Mouse (Mus musculus): Measurements from ENCODE around the gene Gm4131.

GRCm38 (mm10) chr14:62447214-62447548, 119.5 kb downstream of the Gm4131 start:
- no peak for TF ChIP-seq CTCF (IDR thresholded peaks at IDR 0.05; ENCODE audit: low read depth)
- no peak for TF ChIP-seq EP300 (optimal IDR thresholded peaks at IDR 0.05)

All from stomach, postnatal 0 days (tissue).